ENCODE assay signal across 11 mouse cellular contexts in genomic region chr15:13244306-13244705, GRCm38 (mm10).
DNase-seq lines count a peak whose midpoint lies in the region; ATAC-seq and TF ChIP-seq lines count a peak whose summit lies in the region.
"Had no signal": no experiment of that assay in that cellular context is flagged by ENCODE, and none has a peak within 500 bp of the region (broad histone marks: within the 10 kb centered on the region; RNA-seq: fewer than 3 reads in every experiment).

No protein-coding gene starts in this region.

- TF ChIP-seq POLR2A in thymus, adult 2 months (IDR thresholded peaks at IDR 0.05; ENCODE audit: control insufficient read depth, extremely low read depth, insufficient read depth, low read length, poor library complexity), result no peak

- 0 out of 2 replicates have a peak, but pooled peaks cover 6% of the 10 kb centered on the region for H3K4me1 ChIP-seq in embryonic facial prominence, embryonic 12.5 days
- no peaks in the 10 kb centered on the region for H3K4me1 ChIP-seq in kidney, postnatal 0 days (replicated peaks; ENCODE audit: insufficient read depth, low read length)
- no peaks in the 10 kb centered on the region for H3K4me1 ChIP-seq in thymus, adult 2 months (replicated peaks; ENCODE audit: control insufficient read depth, insufficient read depth, low read length)
- H3K4me1 ChIP-seq: limb, embryonic 15.5 days had no signal

- ATAC-seq in embryonic facial prominence, embryonic 12.5 days (ENCODE audit: insufficient number of reproducible peaks, insufficient read depth, low FRiP score, low TSS enrichment), result 0 out of 2 replicates have a peak, but pooled peaks have one; percentile 60
- ATAC-seq in kidney, postnatal 0 days (replicated peaks; ENCODE audit: low FRiP score, low read depth), result peak; percentile 72; the same call in 1 of the 2 replicates

- no peaks in the 10 kb centered on the region for H3K27me3 ChIP-seq in embryonic facial prominence, embryonic 12.5 days
- no peaks in the 10 kb centered on the region; the same call in 1 of the 2 replicates for H3K27me3 ChIP-seq in kidney, postnatal 0 days (ENCODE audit: insufficient read depth, low read length)
- H3K27me3 ChIP-seq in thymus, adult 2 months (ENCODE audit: control insufficient read depth, insufficient read depth, low read length), result no peaks in the 10 kb centered on the region
- H3K27me3 ChIP-seq: limb, embryonic 15.5 days had no signal

- DNase-seq in adrenal gland, postnatal 14 days, result peak; percentile 13
- DNase-seq in adrenal gland, adult 18-20 months (ENCODE audit: low spot score in 2 of 2), result no peak
- peak; percentile 33 for DNase-seq in 3134 (ENCODE audit: extremely low read depth, insufficient read length, low spot score)
- DNase-seq in kidney, postnatal 0 days (ENCODE audit: low spot score), result peak; percentile 38
- no peak for DNase-seq in urinary bladder, postnatal 14 days (ENCODE audit: low spot score)
- DNase-seq in thymus, adult 2 months, result no peak
- no peak for DNase-seq in T-cell, adult 2 months (ENCODE audit: low spot score)
- DNase-seq: cerebellum, postnatal 14 days had no signal

- no peak overlapping the region for H3K4me3 ChIP-seq in embryonic facial prominence, embryonic 12.5 days
- H3K4me3 ChIP-seq in kidney, postnatal 0 days (replicated peaks; ENCODE audit: low read depth, low read length), result no peak overlapping the region
- H3K4me3 ChIP-seq in thymus, adult 2 months (ENCODE audit: control insufficient read depth, insufficient read depth, low read length), result no peak overlapping the region
- H3K4me3 ChIP-seq: limb, embryonic 15.5 days; myocyte had no signal

- H3K27ac ChIP-seq in embryonic facial prominence, embryonic 12.5 days, result no peak overlapping the region
- no peak overlapping the region for H3K27ac ChIP-seq in kidney, postnatal 0 days
- no peak overlapping the region for H3K27ac ChIP-seq in thymus, adult 2 months (ENCODE audit: control insufficient read depth, insufficient read depth, low read length)
- H3K27ac ChIP-seq: limb, embryonic 15.5 days had no signal

- WGBS in embryonic facial prominence, embryonic 12.5 days, result 21% methylated on average over 14 of the region's 14 CpGs
- WGBS in kidney, postnatal 0 days, result 16% methylated on average over 14 of the region's 14 CpGs
- 47% methylated on average over 14 of the region's 14 CpGs for WGBS in thymus, adult 2 months

- H3K4me2 ChIP-seq in embryonic facial prominence, embryonic 12.5 days (replicated peaks), result peak overlapping the region; percentile 32
- peak overlapping the region; percentile 38 for H3K4me2 ChIP-seq in kidney, postnatal 0 days (ENCODE audit: low read length)
- H3K4me2 ChIP-seq: limb, embryonic 15.5 days had no signal

- H3K9ac ChIP-seq in embryonic facial prominence, embryonic 12.5 days, result no peak overlapping the region
- no peak overlapping the region for H3K9ac ChIP-seq in kidney, postnatal 0 days (ENCODE audit: low read depth, low read length)
- H3K9ac ChIP-seq: limb, embryonic 15.5 days had no signal

- no peak for TF ChIP-seq CTCF in kidney, postnatal 0 days (IDR thresholded peaks at IDR 0.05; ENCODE audit: low read depth)
- TF ChIP-seq CTCF in thymus, adult 2 months (IDR thresholded peaks at IDR 0.05; ENCODE audit: borderline replicate concordance, control insufficient read depth, extremely low read depth, insufficient read depth, low read length, poor library complexity), result no peak

- H3K9me3 ChIP-seq in embryonic facial prominence, embryonic 12.5 days, result no peaks in the 10 kb centered on the region
- no peaks in the 10 kb centered on the region for H3K9me3 ChIP-seq in kidney, postnatal 0 days (replicated peaks; ENCODE audit: low read length)
- H3K9me3 ChIP-seq: limb, embryonic 15.5 days had no signal

- no peaks in the 10 kb centered on the region for H3K36me3 ChIP-seq in embryonic facial prominence, embryonic 12.5 days
- H3K36me3 ChIP-seq in kidney, postnatal 0 days (ENCODE audit: insufficient read depth, low read length), result no peaks in the 10 kb centered on the region
- no peaks in the 10 kb centered on the region for H3K36me3 ChIP-seq in thymus, adult 2 months (ENCODE audit: control insufficient read depth, insufficient read depth, low read length)
- H3K36me3 ChIP-seq: limb, embryonic 15.5 days had no signal

Comparison
In these comparisons a context has a peak if more than half of its experiments do, and no peak if none do; other contexts are left out.
1. DNase-seq: peak in adrenal gland, postnatal 14 days (single experiment), 3134 (single experiment) and kidney, postnatal 0 days (single experiment); none in adrenal gland, adult 18-20 months (0 of 2), urinary bladder, postnatal 14 days (single experiment), thymus, adult 2 months (single experiment) and T-cell, adult 2 months (single experiment).